Mouse (Mus musculus): ENCODE results near the gene Pex7.
"Not testable (repeated sequence)": the region's sequence is repeated elsewhere in the genome, so short reads cannot be mapped to it uniquely, and the experiment has no call there.

The Pex7 gene

GRCm38 (mm10) chr10:19934384-19935294 lies 27.1 kb upstream of the Pex7 start, which contains the start of gene Map3k5:
Gene Map3k5, plus strand, starts transcription at chr10:19934472.
- DNase-seq (ENCODE audit: low spot score in 2 of 2) = peak in 1 of 2 experiments; percentile 19

GRCm38 (mm10) chr10:19933511-19934383 lies 26.3 kb upstream of the Pex7 start:
- peak; percentile 60 to 67 for DNase-seq (ENCODE audit: low spot score in 2 of 2)

GRCm38 (mm10) chr10:19932986-19933385 lies 25.5 kb upstream of the Pex7 start:
- no peak for DNase-seq (ENCODE audit: low spot score in 2 of 2)

GRCm38 (mm10) chr10:19928205-19928604 lies 20.7 kb upstream of the Pex7 start:
- no peak for DNase-seq (ENCODE audit: low spot score in 2 of 2)

- not testable (repeated sequence) for DNase-seq (ENCODE audit: low spot score in 2 of 2)
Measured at GRCm38 (mm10) chr10:19926391-19926897, 19.0 kb upstream of the Pex7 start.

GRCm38 (mm10) chr10:19924256-19924655 lies 16.8 kb upstream of the Pex7 start:
- DNase-seq (ENCODE audit: low spot score in 2 of 2) = no peak

- no peak for DNase-seq (ENCODE audit: low spot score in 2 of 2)
Measured at GRCm38 (mm10) chr10:19922410-19922809, 14.9 kb upstream of the Pex7 start.

- DNase-seq (ENCODE audit: low spot score in 2 of 2) = peak; percentile 38 to 58
Measured at GRCm38 (mm10) chr10:19915301-19915700, 7.8 kb upstream of the Pex7 start.

- DNase-seq (ENCODE audit: low spot score in 2 of 2) = no peak
Measured at GRCm38 (mm10) chr10:19913806-19914205, 6.3 kb upstream of the Pex7 start.

- DNase-seq (ENCODE audit: low spot score in 2 of 2) = no peak
Measured at GRCm38 (mm10) chr10:19911583-19911982, 4.1 kb upstream of the Pex7 start.

GRCm38 (mm10) chr10:19910516-19910915 lies 3.0 kb upstream of the Pex7 start:
- DNase-seq (ENCODE audit: low spot score in 2 of 2) = no peak

- no peak for DNase-seq (ENCODE audit: low spot score in 2 of 2)
Measured at GRCm38 (mm10) chr10:19908076-19908475, 587 bp upstream of the Pex7 start.

- DNase-seq (ENCODE audit: low spot score in 2 of 2) = peak; percentile 67 to 87
Measured at GRCm38 (mm10) chr10:19904077-19904820, 3.2 kb downstream of the Pex7 start.

- DNase-seq (ENCODE audit: low spot score in 2 of 2) = no peak
Measured at GRCm38 (mm10) chr10:19901992-19902391, 5.5 kb downstream of the Pex7 start.

GRCm38 (mm10) chr10:19900191-19900590 lies 7.3 kb downstream of the Pex7 start:
- DNase-seq (ENCODE audit: low spot score in 2 of 2) = no peak

- DNase-seq (ENCODE audit: low spot score in 2 of 2) = peak in 1 of 2 experiments; percentile 20
Measured at GRCm38 (mm10) chr10:19893976-19894375, 13.5 kb downstream of the Pex7 start.

- no peak for DNase-seq (ENCODE audit: low spot score in 2 of 2)
Measured at GRCm38 (mm10) chr10:19893146-19893545, 14.3 kb downstream of the Pex7 start.

GRCm38 (mm10) chr10:19891686-19892085 lies 15.8 kb downstream of the Pex7 start:
- DNase-seq (ENCODE audit: low spot score in 2 of 2) = no peak

- no peak for DNase-seq (ENCODE audit: low spot score in 2 of 2)
Measured at GRCm38 (mm10) chr10:19889908-19890307, 17.6 kb downstream of the Pex7 start.

- no peak for DNase-seq (ENCODE audit: low spot score in 2 of 2)
Measured at GRCm38 (mm10) chr10:19886249-19886648, 21.2 kb downstream of the Pex7 start.

GRCm38 (mm10) chr10:19884409-19884808 lies 23.1 kb downstream of the Pex7 start:
- DNase-seq (ENCODE audit: low spot score in 2 of 2) = no peak

Data from right cerebral cortex, postnatal 36 days (tissue).